Mouse (Mus musculus) heart, embryonic 15.5 days (tissue): ENCODE results near the gene Klhl8. TPM values are rescaled to one million over a fixed set of nuclear protein-coding genes. Genes with fewer than 3 reads are reported as not detected.
A peak's percentile ranks its signal among the peaks of the same experiment; 100 is the strongest.

Source experiments
- ATAC-seq: fragments of 200-750 bp; cut with Nextera tagmentation; replicated peaks from 2 replicates; pipeline ENCODE4 v1.8.0; 2017; ENCODE audit warnings: low read depth, moderate TSS enrichment; ENCODE audit not compliant: insufficient number of reproducible peaks, insufficient read depth, low FRiP score
- H3K27ac ChIP-seq: fragments of 300-500 bp; sonication (generic); 2 replicates; pipeline ENCODE4 v1.5.1; 2015; ENCODE audit warnings: mild to moderate bottlenecking, inconsistent platforms
- H3K27me3 ChIP-seq: fragments of 300-500 bp; sonication (generic); 2 replicates; pipeline ENCODE4 v1.6.1; 2015; ENCODE audit warnings: inconsistent platforms
- H3K36me3 ChIP-seq: fragments of 300-500 bp; sonication (generic); 2 replicates; pipeline ENCODE4 v1.6.1; 2015; ENCODE audit warnings: mild to moderate bottlenecking, inconsistent platforms
- H3K4me1 ChIP-seq: fragments of 300-500 bp; sonication (generic); replicated peaks from 2 replicates; pipeline ENCODE4 v1.6.1; 2015; ENCODE audit warnings: inconsistent platforms
- H3K4me2 ChIP-seq: fragments of 300-500 bp; sonication (generic); 2 replicates; pipeline ENCODE4 v1.6.1; 2015; ENCODE audit warnings: inconsistent platforms, mild to moderate bottlenecking, moderate library complexity
- H3K4me3 ChIP-seq: fragments of 300-500 bp; sonication (generic); 2 replicates; pipeline ENCODE4 v1.5.1; 2015; ENCODE audit warnings: mild to moderate bottlenecking, inconsistent platforms
- H3K9ac ChIP-seq: fragments of 300-500 bp; sonication (generic); 2 replicates; pipeline ENCODE4 v1.6.1; 2015; ENCODE audit warnings: mild to moderate bottlenecking, inconsistent platforms
- H3K9me3 ChIP-seq: fragments of 300-500 bp; sonication (generic); replicated peaks from 2 replicates; pipeline ENCODE4 v1.6.1; 2016; ENCODE audit warnings: inconsistent platforms
- WGBS: fragments of 180-500 bp; shearing (Covaris S2); methylation state at CpG from one replicate; pipeline ENCODE4 v1.1.7; 2015; ENCODE audit warnings: mixed read lengths; 5-methylcytosine and 5-hydroxymethylcytosine counted together
- polyA plus RNA-seq: library from polyadenylated mRNA; unstranded; fragments of >200 nt; fragmentation: Nextera tagmentation; extraction: Ambion mirVana; gene quantifications from 2 replicates; pipeline ENCODE4 v1.2.1, GENCODE M21; 2015

Gene Klhl8
- polyA plus RNA-seq, 1 experiment from 2014 or later = 11.4 TPM

DNA sequence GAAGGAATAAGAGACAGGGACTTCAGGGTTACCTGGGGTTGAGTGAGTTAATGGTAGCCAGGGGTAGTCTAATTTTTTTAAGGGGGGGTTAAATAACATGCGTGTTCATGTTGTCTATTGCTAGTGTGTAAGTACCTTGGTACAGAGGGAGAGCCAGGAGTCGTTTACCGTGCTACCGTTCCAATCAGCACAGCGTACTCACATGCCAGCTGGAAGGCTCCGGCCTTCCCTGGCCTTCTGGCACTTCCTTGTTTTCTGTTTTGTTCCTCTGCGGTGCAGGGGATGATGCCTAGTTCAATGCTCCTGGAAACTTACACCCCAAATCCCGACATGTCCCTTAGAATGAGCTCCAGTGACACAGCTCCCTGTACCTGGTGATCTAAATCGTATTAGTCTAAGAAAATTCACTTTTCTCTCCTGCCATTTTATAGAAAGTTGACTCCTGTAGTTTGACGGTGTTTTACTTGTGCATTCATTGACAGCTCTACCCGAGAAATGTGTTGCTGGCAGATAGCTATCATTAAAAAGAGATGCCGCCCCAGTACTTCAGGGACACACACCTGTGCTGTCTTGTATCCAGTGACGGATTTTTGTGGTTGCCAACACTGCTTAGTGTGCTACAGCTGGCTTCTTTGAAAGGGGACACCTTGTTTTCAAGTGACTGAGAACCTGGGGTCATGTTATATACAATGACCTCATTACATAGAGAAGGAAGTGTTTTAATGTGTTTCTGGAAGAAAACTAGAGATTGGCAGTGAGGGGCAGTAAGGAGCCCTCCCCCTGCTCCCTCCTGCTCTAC is 89.4 kb downstream of the Klhl8 start:
- Histone ChIP-seq H3K4me2 (no peak overlapping the region), H3K4me1 (0 out of 2 replicates have a peak, but pooled peaks cover 2% of the 10 kb centered on the region), H3K9me3 (no peaks in the 10 kb centered on the region), H3K4me3 (no peak overlapping the region), H3K27me3 (no peaks in the 10 kb centered on the region), H3K9ac (no peak overlapping the region), H3K36me3 (peaks cover 6% of the 10 kb centered on the region), H3K27ac (no peak overlapping the region)
- ATAC-seq = no peak
- WGBS = 80% methylated on average over 13 of the region's 13 CpGs

- 56% methylated on average over 9 of the region's 9 CpGs for WGBS
- H3K4me3 ChIP-seq = no peak overlapping the region
- H3K4me2 ChIP-seq = no peak overlapping the region
- 0 out of 2 replicates have a peak, but pooled peaks cover 2% of the 10 kb centered on the region for H3K4me1 ChIP-seq
- no peak overlapping the region for H3K9ac ChIP-seq
- H3K27me3 ChIP-seq = no peaks in the 10 kb centered on the region
- peaks cover 3% of the 10 kb centered on the region for H3K36me3 ChIP-seq
- ATAC-seq = 0 out of 2 replicates have a peak, but pooled peaks have one; percentile 24
- H3K9me3 ChIP-seq = no peaks in the 10 kb centered on the region
- H3K27ac ChIP-seq = no peak overlapping the region
Observed at GRCm38 (mm10) chr5:103821062-103821461, 90.0 kb downstream of the Klhl8 start.

GRCm38 (mm10) chr5:103819674-103820073 is 91.4 kb downstream of the Klhl8 start:
- 81% methylated on average over 1 of the region's 1 CpGs for WGBS
- Histone ChIP-seq H3K4me3 (no peak overlapping the region), H3K9me3 (no peaks in the 10 kb centered on the region), H3K27ac (no peak overlapping the region), H3K4me2 (no peak overlapping the region), H3K4me1 (peaks cover 5% of the 10 kb centered on the region; the same call in 1 of the 2 replicates), H3K27me3 (no peaks in the 10 kb centered on the region), H3K9ac (no peak overlapping the region), H3K36me3 (no peaks in the 10 kb centered on the region; the same call in 1 of the 2 replicates)
- no peak for ATAC-seq

DNA sequence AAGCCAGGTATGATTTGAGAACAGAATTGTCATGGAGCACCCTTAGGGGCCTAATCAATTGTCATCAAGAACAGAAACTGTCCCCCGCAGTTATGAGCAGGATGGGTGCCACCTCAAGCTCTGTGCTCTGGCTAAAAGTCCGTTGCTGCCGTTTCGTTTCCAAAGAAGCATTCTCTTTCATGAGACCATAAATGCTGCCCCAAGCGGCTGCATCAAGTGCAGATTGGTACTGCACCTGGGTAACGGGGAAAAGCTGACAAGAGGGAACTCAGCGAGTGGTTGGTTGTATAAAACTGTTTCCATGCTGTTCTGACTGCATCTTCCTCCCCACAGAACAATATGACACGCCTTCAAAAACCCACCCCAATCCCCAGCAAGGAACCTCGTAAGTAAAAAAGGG is 92.5 kb downstream of the Klhl8 start:
- Histone ChIP-seq H3K4me1 (peaks cover 4% of the 10 kb centered on the region; the same call in 1 of the 2 replicates), H3K27me3 (no peaks in the 10 kb centered on the region), H3K27ac (no peak overlapping the region), H3K4me2 (no peak overlapping the region), H3K9me3 (no peaks in the 10 kb centered on the region), H3K4me3 (no peak overlapping the region), H3K36me3 (no peaks in the 10 kb centered on the region; the same call in 1 of the 2 replicates), H3K9ac (no peak overlapping the region)
- WGBS = 89% methylated on average over 9 of the region's 9 CpGs
- no peak for ATAC-seq

- no peaks in the 10 kb centered on the region for H3K27me3 ChIP-seq
- WGBS = 20% methylated on average over 1 of the region's 1 CpGs
- ATAC-seq = peak; percentile 38; the same call in 1 of the 2 replicates
- H3K4me1 ChIP-seq = peaks cover 4% of the 10 kb centered on the region; the same call in 1 of the 2 replicates
- H3K9me3 ChIP-seq = no peaks in the 10 kb centered on the region
- H3K4me2 ChIP-seq = no peak overlapping the region
- no peak overlapping the region for H3K27ac ChIP-seq
- no peak overlapping the region for H3K4me3 ChIP-seq
- no peak overlapping the region for H3K9ac ChIP-seq
- H3K36me3 ChIP-seq = no peaks in the 10 kb centered on the region; the same call in 1 of the 2 replicates
Observed at GRCm38 (mm10) chr5:103817754-103818153, 93.3 kb downstream of the Klhl8 start.

DNA sequence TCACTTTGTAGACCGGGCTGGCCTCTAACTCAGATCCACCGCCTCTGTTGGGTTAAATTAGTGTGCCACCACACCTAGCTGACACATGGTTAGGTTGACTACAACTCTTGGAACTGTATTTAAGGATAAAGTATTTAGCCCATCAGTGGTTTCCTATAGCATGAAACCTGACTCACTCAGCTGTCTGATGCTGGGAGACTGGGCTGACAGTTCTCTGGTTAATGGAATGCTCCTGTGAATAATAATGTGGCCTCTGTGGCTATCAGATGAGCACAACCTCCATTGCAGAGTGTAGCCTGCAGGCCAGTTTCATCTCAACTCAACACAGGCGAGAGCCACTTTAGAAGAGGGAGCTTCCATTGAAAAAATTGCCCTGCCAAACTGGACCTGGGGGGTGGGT is 94.3 kb downstream of the Klhl8 start:
- H3K9me3 ChIP-seq = no peaks in the 10 kb centered on the region
- H3K27ac ChIP-seq = no peak overlapping the region
- H3K4me3 ChIP-seq = no peak overlapping the region
- ATAC-seq = no peak
- 87% methylated on average over 3 of the region's 3 CpGs for WGBS
- H3K36me3 ChIP-seq = no peaks in the 10 kb centered on the region; the same call in 1 of the 2 replicates
- H3K9ac ChIP-seq = no peak overlapping the region
- H3K27me3 ChIP-seq = no peaks in the 10 kb centered on the region
- no peak overlapping the region for H3K4me2 ChIP-seq
- peaks cover 4% of the 10 kb centered on the region; the same call in 1 of the 2 replicates for H3K4me1 ChIP-seq

DNA sequence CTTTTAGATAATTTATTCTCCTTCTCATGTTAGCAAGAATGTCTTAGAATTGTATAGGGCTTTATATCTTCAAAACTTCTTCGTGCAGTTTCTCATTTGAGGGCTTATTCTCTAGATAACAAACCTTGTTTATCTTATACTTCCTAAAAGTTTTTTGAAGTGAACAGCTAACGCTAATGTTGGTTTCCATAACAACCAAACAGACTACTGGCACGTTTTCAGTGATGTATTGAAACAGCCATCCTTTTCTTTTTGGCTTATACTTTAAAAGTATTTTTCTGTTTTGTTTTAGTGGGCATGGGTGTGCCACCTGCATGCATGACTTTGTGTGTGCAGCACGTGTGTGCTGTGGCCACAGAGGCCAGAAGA is 95.8 kb downstream of the Klhl8 start:
- no peak overlapping the region for H3K4me3 ChIP-seq
- no peaks in the 10 kb centered on the region for H3K9me3 ChIP-seq
- no peak for ATAC-seq
- no peak overlapping the region for H3K9ac ChIP-seq
- no peaks in the 10 kb centered on the region for H3K27me3 ChIP-seq
- H3K4me1 ChIP-seq = peaks cover 4% of the 10 kb centered on the region; the same call in 1 of the 2 replicates
- peak overlapping the region; percentile 28; the same call in 1 of the 2 replicates for H3K27ac ChIP-seq
- no peak overlapping the region for H3K4me2 ChIP-seq
- WGBS = 54% methylated on average over 4 of the region's 4 CpGs
- H3K36me3 ChIP-seq = no peaks in the 10 kb centered on the region; the same call in 1 of the 2 replicates

GRCm38 (mm10) chr5:103814551-103815248 is 96.4 kb downstream of the Klhl8 start:
- Histone ChIP-seq H3K4me2 (no peak overlapping the region), H3K27me3 (no peaks in the 10 kb centered on the region), H3K27ac (peak overlapping the region; percentile 28; the same call in 1 of the 2 replicates), H3K9me3 (no peaks in the 10 kb centered on the region), H3K36me3 (no peaks in the 10 kb centered on the region; the same call in 1 of the 2 replicates), H3K4me1 (peaks cover 4% of the 10 kb centered on the region; the same call in 1 of the 2 replicates), H3K4me3 (no peak overlapping the region), H3K9ac (no peak overlapping the region)
- 65% methylated on average over 16 of the region's 16 CpGs for WGBS
- ATAC-seq = peak; percentile 62

GRCm38 (mm10) chr5:103813997-103814542 is 97.0 kb downstream of the Klhl8 start:
- 79% methylated on average over 12 of the region's 12 CpGs for WGBS
- Histone ChIP-seq H3K9ac (no peak overlapping the region), H3K9me3 (no peaks in the 10 kb centered on the region), H3K27me3 (no peaks in the 10 kb centered on the region), H3K4me3 (no peak overlapping the region), H3K4me2 (no peak overlapping the region), H3K36me3 (no peaks in the 10 kb centered on the region; the same call in 1 of the 2 replicates), H3K4me1 (peaks cover 4% of the 10 kb centered on the region; the same call in 1 of the 2 replicates), H3K27ac (no peak overlapping the region)
- no peak for ATAC-seq

DNA sequence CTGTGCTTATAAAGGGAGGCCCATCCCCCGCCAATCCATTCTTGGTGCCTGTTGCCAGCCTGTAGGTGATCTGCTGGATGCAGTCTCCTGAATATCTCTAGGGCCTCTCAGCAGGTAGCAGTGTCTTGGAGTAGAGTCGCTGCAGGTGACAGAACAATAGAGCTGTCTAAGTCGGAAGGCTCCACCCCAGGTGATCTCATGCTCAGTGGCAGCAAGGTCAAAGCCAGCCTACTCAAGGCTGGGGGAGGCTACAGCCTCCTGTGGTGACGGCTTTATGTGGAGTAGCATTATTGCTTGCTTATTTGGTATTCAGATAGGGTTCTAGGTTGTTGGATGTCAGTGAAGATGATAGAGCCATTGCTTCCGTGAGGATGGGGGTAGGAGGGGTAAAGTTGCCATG is 97.8 kb downstream of the Klhl8 start:
- no peak overlapping the region for H3K9ac ChIP-seq
- no peaks in the 10 kb centered on the region for H3K9me3 ChIP-seq
- H3K4me1 ChIP-seq = peaks cover 4% of the 10 kb centered on the region; the same call in 1 of the 2 replicates
- no peak for ATAC-seq
- H3K27me3 ChIP-seq = no peaks in the 10 kb centered on the region
- H3K4me3 ChIP-seq = no peak overlapping the region
- no peak overlapping the region for H3K4me2 ChIP-seq
- H3K27ac ChIP-seq = no peak overlapping the region
- 83% methylated on average over 5 of the region's 5 CpGs for WGBS
- H3K36me3 ChIP-seq = no peaks in the 10 kb centered on the region; the same call in 1 of the 2 replicates
